Mouse (Mus musculus) forebrain, embryonic 10.5 days (tissue): ENCODE measurements around the gene Hypk. TPM values are rescaled to one million over a fixed set of nuclear protein-coding genes. Genes with fewer than 3 reads are reported as not detected.
A peak's percentile ranks its signal among the peaks of the same experiment; 100 is the strongest.
"Not testable (repeated sequence)": the region's sequence is repeated elsewhere in the genome, so short reads cannot be mapped to it uniquely, and the experiment has no call there.

Experiments
- DNase-seq: peaks from one replicate; pipeline ENCODE4 v3.0.0-alpha.2; 2017; ENCODE audit warnings: low spot score; ENCODE audit errors: extremely low spot score
- H3K27ac ChIP-seq: fragments of 300-500 bp; sonication (generic); 2 replicates; pipeline ENCODE4 v1.5.1; 2016; ENCODE audit warnings: mild to moderate bottlenecking
- H3K27me3 ChIP-seq: fragments of 300-500 bp; sonication (generic); 2 replicates; pipeline ENCODE4 v1.6.1; 2016; ENCODE audit warnings: mild to moderate bottlenecking; ENCODE audit not compliant: poor library complexity, severe bottlenecking
- H3K36me3 ChIP-seq: fragments of 300-500 bp; sonication (generic); replicated peaks from 2 replicates; pipeline ENCODE4 v1.6.1; 2016; ENCODE audit warnings: mild to moderate bottlenecking, moderate library complexity
- H3K4me1 ChIP-seq: fragments of 300-500 bp; sonication (generic); 2 replicates; pipeline ENCODE4 v1.6.1; 2016
- H3K4me3 ChIP-seq: fragments of 300-500 bp; sonication (generic); 2 replicates; pipeline ENCODE4 v1.5.1; 2016; ENCODE audit warnings: mild to moderate bottlenecking, moderate library complexity
- H3K9me3 ChIP-seq: fragments of 300-500 bp; sonication (generic); 2 replicates; pipeline ENCODE4 v1.6.1; 2016; ENCODE audit warnings: mild to moderate bottlenecking, moderate library complexity
- WGBS: fragments of 180-500 bp; shearing (Covaris S2); methylation state at CpG from one replicate; pipeline ENCODE4 v1.1.7; 2016; 5-methylcytosine and 5-hydroxymethylcytosine counted together
- microRNA-seq: library from miRNA; unstranded; fragments of <30 nt; microRNA quantifications from one replicate; pipeline ENCODE4, GENCODE M21; 2017
- polyA plus RNA-seq: library from polyadenylated mRNA; unstranded; fragments of >200 nt; fragmentation: Nextera tagmentation; extraction: Ambion mirVana; gene quantifications from 2 replicates; pipeline ENCODE4 v1.2.1, GENCODE M21; 2016

Hypk gene
- polyA plus RNA-seq, 1 experiment from 2014 or later: 161 TPM

GRCm38 (mm10) chr2:121480498-121480897, 27.4 kb downstream of the Hypk start:
- DNase-seq: no peak

GRCm38 (mm10) chr2:121480916-121481315, 27.8 kb downstream of the Hypk start:
- H3K4me1 ChIP-seq: peaks cover 12% of the 10 kb centered on the region
- H3K27ac ChIP-seq, H3K27me3 ChIP-seq, H3K4me3 ChIP-seq, DNase-seq, H3K9me3 ChIP-seq, H3K36me3 ChIP-seq: not testable (repeated sequence)
- 86% methylated on average over 13 of the region's 13 CpGs for WGBS

More at GRCm38 (mm10) chr2:121480498-121480897, 27.4 kb downstream of the Hypk start:
- H3K9me3 ChIP-seq: no peaks in the 10 kb centered on the region
- no peaks in the 10 kb centered on the region for H3K27me3 ChIP-seq
- 66% methylated on average over 3 of the region's 3 CpGs for WGBS
- H3K4me3 ChIP-seq: no peak overlapping the region
- H3K27ac ChIP-seq: no peak overlapping the region
- no peaks in the 10 kb centered on the region for H3K36me3 ChIP-seq
- peaks cover 12% of the 10 kb centered on the region for H3K4me1 ChIP-seq

DNA sequence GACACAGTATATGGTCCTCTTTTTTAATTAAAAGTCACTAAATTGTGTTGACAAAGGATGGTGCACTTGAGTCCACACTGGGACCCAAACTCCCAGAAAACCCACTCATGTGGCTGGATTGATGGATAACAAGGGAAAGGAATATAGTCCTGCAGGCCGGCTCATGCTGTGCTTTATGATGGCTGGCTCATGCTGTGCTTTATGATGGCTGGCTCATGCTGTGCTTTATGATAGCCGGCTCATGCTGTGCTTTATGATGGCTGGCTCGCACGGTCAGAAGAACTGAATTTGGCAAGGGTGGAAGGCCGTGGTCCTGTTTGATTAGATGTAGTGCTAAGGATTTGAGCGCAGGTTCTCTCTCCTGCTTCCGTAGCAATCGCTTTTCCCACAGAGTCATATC, 30.5 kb downstream of the Hypk start:
- Histone ChIP-seq H3K36me3 (no peaks in the 10 kb centered on the region), H3K4me1 (peaks cover 12% of the 10 kb centered on the region), H3K4me3 (no peak overlapping the region), H3K27me3 (no peaks in the 10 kb centered on the region), H3K9me3 (no peaks in the 10 kb centered on the region), H3K27ac (peak overlapping the region; percentile 58)
- WGBS: 52% methylated on average over 8 of the region's 8 CpGs
- DNase-seq: no peak

- H3K27ac ChIP-seq, DNase-seq, H3K4me3 ChIP-seq, H3K27me3 ChIP-seq, H3K36me3 ChIP-seq, H3K9me3 ChIP-seq: not testable (repeated sequence)
- WGBS: 87% methylated on average over 2 of the region's 2 CpGs
- H3K4me1 ChIP-seq: peaks cover 12% of the 10 kb centered on the region
Observed at GRCm38 (mm10) chr2:121484403-121484802, 31.3 kb downstream of the Hypk start.

- H3K4me1 ChIP-seq, H3K9me3 ChIP-seq, H3K27me3 ChIP-seq, DNase-seq, H3K4me3 ChIP-seq, H3K27ac ChIP-seq: not testable (repeated sequence)
- H3K36me3 ChIP-seq: peaks cover 23% of the 10 kb centered on the region
- WGBS: 88% methylated on average over 4 of the region's 6 CpGs
Observed at GRCm38 (mm10) chr2:121501550-121501949, 48.5 kb downstream of the Hypk start.

DNA sequence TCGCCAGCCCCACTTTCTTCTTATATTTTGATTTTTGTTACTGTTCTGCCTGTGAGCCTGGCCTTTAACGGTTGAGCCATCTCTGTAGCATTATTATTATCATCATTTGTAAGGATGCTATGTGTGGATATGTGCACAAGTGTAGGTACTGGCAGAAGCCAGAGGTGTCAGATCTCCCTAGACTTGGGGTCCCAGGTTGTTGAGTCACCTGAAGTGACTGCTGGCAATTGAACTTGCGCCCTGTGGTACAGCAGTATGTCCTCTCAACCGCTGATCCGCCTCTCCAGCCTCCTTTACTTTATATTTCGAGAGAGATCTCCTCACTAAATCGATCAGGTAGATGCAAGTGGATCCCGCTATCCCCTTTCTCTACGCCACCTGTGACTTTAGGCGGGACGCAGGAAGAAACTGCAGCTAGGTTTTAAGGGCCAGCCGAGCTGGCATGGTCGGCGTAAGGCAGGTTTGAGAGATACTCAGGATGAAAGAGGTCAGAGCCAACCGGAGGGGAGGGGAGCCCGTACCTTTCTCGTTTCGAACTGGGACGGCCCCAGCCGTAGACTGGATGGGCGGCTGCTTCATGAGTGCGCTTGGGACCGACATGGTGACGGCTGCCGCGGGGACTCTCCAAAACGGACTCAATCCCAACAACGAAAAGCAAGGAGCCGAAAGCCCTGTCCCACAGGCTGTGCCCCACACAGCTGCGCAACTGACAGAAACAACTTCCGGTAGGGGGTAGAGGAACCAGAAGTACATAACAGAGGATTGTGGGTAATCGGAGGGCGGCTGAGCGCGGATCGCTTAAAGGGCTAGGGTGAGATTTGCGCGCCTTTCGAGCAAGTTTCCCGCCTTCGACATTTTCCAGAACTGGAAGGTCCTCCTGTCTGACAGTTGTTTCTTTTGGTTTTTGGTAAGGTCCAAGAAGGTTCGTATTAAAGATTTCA, 53.1 kb downstream of the Hypk start, which contains the start of the genes Mfap1a and Wdr76:
Gene Mfap1a (minus strand): TSS at position 724 of the 941 bp plus-strand sequence.
Gene Wdr76 (plus strand): TSS at position 782 of the 941 bp plus-strand sequence.
- Histone ChIP-seq H3K4me1 (peaks cover 33% of the 10 kb centered on the region), H3K27ac (peak within 1 kb of the TSS; percentile 82), H3K4me3 (peak within 1 kb of the TSS; percentile 65), H3K36me3 (peaks cover 50% of the 10 kb centered on the region)
- WGBS: 4% methylated on average over 42 of the region's 42 CpGs
- not testable (repeated sequence) for H3K27me3 ChIP-seq, H3K9me3 ChIP-seq
- peak; percentile 87 for DNase-seq

- Histone ChIP-seq H3K4me1 (peaks cover 33% of the 10 kb centered on the region), H3K4me3 (peak overlapping the region; percentile 65), H3K27ac (peak overlapping the region; percentile 82), H3K36me3 (peaks cover 61% of the 10 kb centered on the region), H3K9me3 (0 out of 2 replicates have a peak, but pooled peaks cover 4% of the 10 kb centered on the region), H3K27me3 (no peaks in the 10 kb centered on the region)
- 29% methylated on average over 12 of the region's 12 CpGs for WGBS
- DNase-seq: no peak
Observed at GRCm38 (mm10) chr2:121507173-121507950, 54.3 kb downstream of the Hypk start.

- 88% methylated on average over 2 of the region's 2 CpGs for WGBS
- Histone ChIP-seq H3K4me1 (peaks cover 33% of the 10 kb centered on the region), H3K36me3 (peaks cover 64% of the 10 kb centered on the region), H3K27me3 (no peaks in the 10 kb centered on the region), H3K4me3 (peak overlapping the region; percentile 65), H3K27ac (0 out of 2 replicates have a peak overlapping the region, but pooled peaks have one; percentile 82), H3K9me3 (0 out of 2 replicates have a peak, but pooled peaks cover 4% of the 10 kb centered on the region)
- DNase-seq: no peak
Observed at GRCm38 (mm10) chr2:121507951-121508330, 54.9 kb downstream of the Hypk start.

Small RNA genes within 50 kb of the gene (microRNA-seq; reads per million reads assigned to microRNA genes)
- gene Gm22953: not detected

Other genes with a start within 250 kb of the Hypk start
- gene Trp53bp1, start 181.9 kb upstream of the Hypk start, polyA plus RNA-seq: 134 and 144 TPM in 2 replicates
- gene Map1a, start 163.7 kb upstream of the Hypk start, polyA plus RNA-seq: 6.5 and 6.6 TPM in 2 replicates
- gene Ppip5k1, start 97.9 kb upstream of the Hypk start, polyA plus RNA-seq: 10.1 and 11.0 TPM in 2 replicates
- 2.2 and 3.9 TPM in 2 replicates for gene Ckmt1, start 95.6 kb upstream of the Hypk start, polyA plus RNA-seq
- gene Strc, start 66.1 kb upstream of the Hypk start, polyA plus RNA-seq: not detected in 2 replicates
- 578 and 630 TPM in 2 replicates for gene Pdia3, start 39.5 kb upstream of the Hypk start, polyA plus RNA-seq
- gene Catsper2, start 39.5 kb upstream of the Hypk start, polyA plus RNA-seq: 1.5 and 2.0 TPM in 2 replicates
- 4.3 and 5.0 TPM in 2 replicates for gene Ell3, start 9.0 kb upstream of the Hypk start, polyA plus RNA-seq
- gene Serf2, start 4.1 kb upstream of the Hypk start, polyA plus RNA-seq: 449 TPM in 2 replicates
- gene Serinc4, start 3.5 kb downstream of the Hypk start, polyA plus RNA-seq: 0.15 and 0.27 TPM in 2 replicates
- 53.5 and 53.7 TPM in 2 replicates for gene Mfap1b, start 20.8 kb downstream of the Hypk start, polyA plus RNA-seq
- gene Mfap1a, start 53.4 kb downstream of the Hypk start, polyA plus RNA-seq: 27.9 and 29.5 TPM in 2 replicates
- 15.0 and 15.8 TPM in 2 replicates for gene Wdr76, start 53.4 kb downstream of the Hypk start, polyA plus RNA-seq